Mouse (Mus musculus): ENCODE results near the gene Sertad3.
"Not testable (repeated sequence)": the region's sequence is repeated elsewhere in the genome, so short reads cannot be mapped to it uniquely, and the experiment has no call there.

Gene Sertad3

GRCm38 (mm10) chr7:27491856-27492255, 18.3 kb downstream of the Sertad3 start:
- no peak for DNase-seq (ENCODE audit: low spot score in 2 of 2)

GRCm38 (mm10) chr7:27493022-27493421, 19.5 kb downstream of the Sertad3 start:
- no peak for DNase-seq (ENCODE audit: low spot score in 2 of 2)

- DNase-seq (ENCODE audit: low spot score in 2 of 2): no peak
Observed at GRCm38 (mm10) chr7:27493450-27493849, 19.9 kb downstream of the Sertad3 start.

- not testable (repeated sequence) for DNase-seq (ENCODE audit: low spot score in 2 of 2)
Observed at GRCm38 (mm10) chr7:27494659-27495367, 21.2 kb downstream of the Sertad3 start.

GRCm38 (mm10) chr7:27499036-27499435, 25.5 kb downstream of the Sertad3 start, which contains the start of gene Prx:
Gene Prx (plus strand): TSS chr7:27499324.
- no peak for DNase-seq (ENCODE audit: low spot score in 2 of 2)

- DNase-seq (ENCODE audit: low spot score in 2 of 2): peak; percentile 50 to 58
Observed at GRCm38 (mm10) chr7:27501620-27502019, 28.1 kb downstream of the Sertad3 start.

- no peak for DNase-seq (ENCODE audit: low spot score in 2 of 2)
Observed at GRCm38 (mm10) chr7:27506765-27507370, 33.3 kb downstream of the Sertad3 start.

- DNase-seq (ENCODE audit: low spot score in 2 of 2): peak; percentile 95 to 97
Observed at GRCm38 (mm10) chr7:27507711-27508647, 34.4 kb downstream of the Sertad3 start.

- DNase-seq (ENCODE audit: low spot score in 2 of 2): peak; percentile 48 to 63
Observed at GRCm38 (mm10) chr7:27508648-27509005, 35.1 kb downstream of the Sertad3 start.

- DNase-seq (ENCODE audit: low spot score in 2 of 2): no peak
Observed at GRCm38 (mm10) chr7:27510809-27511208, 37.2 kb downstream of the Sertad3 start.

GRCm38 (mm10) chr7:27514961-27515360, 41.4 kb downstream of the Sertad3 start:
- DNase-seq (ENCODE audit: low spot score in 2 of 2): no peak

GRCm38 (mm10) chr7:27518314-27518713, 44.7 kb downstream of the Sertad3 start:
- DNase-seq (ENCODE audit: low spot score in 2 of 2): no peak

GRCm38 (mm10) chr7:27520104-27520503, 46.5 kb downstream of the Sertad3 start:
- DNase-seq (ENCODE audit: low spot score in 2 of 2): no peak

GRCm38 (mm10) chr7:27520599-27520998, 47.0 kb downstream of the Sertad3 start:
- DNase-seq (ENCODE audit: low spot score in 2 of 2): no peak

GRCm38 (mm10) chr7:27522967-27523366, 49.4 kb downstream of the Sertad3 start, which contains the start of gene Hipk4:
Gene Hipk4 (plus strand): TSS chr7:27523267.
- DNase-seq (ENCODE audit: low spot score in 2 of 2): no peak

- no peak for DNase-seq (ENCODE audit: low spot score in 2 of 2)
Observed at GRCm38 (mm10) chr7:27523805-27524204, 50.2 kb downstream of the Sertad3 start.

GRCm38 (mm10) chr7:27526039-27526827, 52.7 kb downstream of the Sertad3 start:
- DNase-seq (ENCODE audit: low spot score in 2 of 2): peak; percentile 50 to 71
